Mouse (Mus musculus) CH12.LX (cell line): ENCODE data around the gene Crat. TPM values are rescaled to one million over a fixed set of nuclear protein-coding genes. Genes with fewer than 3 reads are reported as not detected.

Experiments used
- DNase-seq: peaks from one replicate; pipeline ENCODE4 v3.0.0-alpha.2; 2013; ENCODE audit errors: extremely low read depth
- H3K27ac ChIP-seq: 2 replicates; pipeline ENCODE4 v1.5.1; 2012; ENCODE audit warnings: low read depth, mild to moderate bottlenecking, control low read depth, moderate library complexity; ENCODE audit not compliant: insufficient read depth
- H3K27me3 ChIP-seq: replicated peaks from 2 replicates; pipeline ENCODE3; 2012; ENCODE audit warnings: inconsistent platforms
- H3K36me3 ChIP-seq, 2 experiments: replicated peaks in 1 of 2; 2 replicates each; pipeline versions ENCODE3 to v1.6.1; 2012; ENCODE audit warnings: inconsistent platforms in 1 of 2, low read length in 1 of 2, mild to moderate bottlenecking in 1 of 2, mixed read lengths in 1 of 2, moderate library complexity in 1 of 2; ENCODE audit not compliant: control insufficient read depth in 1 of 2, insufficient read depth in 1 of 2
- H3K4me1 ChIP-seq, 2 experiments: 2 replicates each; pipeline ENCODE4 v1.6.1; 2012; ENCODE audit warnings: inconsistent platforms in 1 of 2, moderate library complexity in 1 of 2; ENCODE audit not compliant: insufficient read depth in 2 of 2, control insufficient read depth in 1 of 2
- H3K4me2 ChIP-seq: 2 replicates; pipeline ENCODE4 v1.6.1; 2012; ENCODE audit warnings: low read depth, mild to moderate bottlenecking, control low read depth; ENCODE audit not compliant: poor library complexity, insufficient read depth, severe bottlenecking
- H3K4me3 ChIP-seq, 3 experiments: fragments of 150-350 bp in 1 of 3; sonication (generic) in 1 of 3; replicated peaks in 1 of 3; 2 replicates each; pipeline versions ENCODE3 to v1.5.1; 2011 to 2012; ENCODE audit warnings: low read depth in 2 of 3, low read length in 2 of 3, mild to moderate bottlenecking in 2 of 3, moderate library complexity in 2 of 3, control low read depth in 1 of 3, improper control_type of control experiment in 1 of 3, inconsistent platforms in 1 of 3, mixed read lengths in 1 of 3; ENCODE audit not compliant: poor library complexity in 1 of 3
- H3K79me2 ChIP-seq: replicated peaks from 2 replicates; pipeline ENCODE4 v1.6.1; 2012; ENCODE audit warnings: mild to moderate bottlenecking, moderate library complexity; ENCODE audit not compliant: control insufficient read depth, poor library complexity, insufficient read depth, severe bottlenecking; ENCODE audit errors: extremely low read depth
- H3K9ac ChIP-seq: 2 replicates; pipeline ENCODE4 v1.6.1; 2012; ENCODE audit warnings: low read depth, mild to moderate bottlenecking, control low read depth, moderate library complexity; ENCODE audit not compliant: insufficient read depth
- H3K9me3 ChIP-seq: replicated peaks from 2 replicates; pipeline ENCODE3; 2012; ENCODE audit warnings: low read length, inconsistent platforms, mixed read lengths
- CHD1 ChIP-seq: IDR thresholded peaks from 2 replicates; pipeline ENCODE4 v1.6.1; 2012; ENCODE audit warnings: low read depth, low read length, improper control_type of control experiment, inconsistent platforms
- E2F4 ChIP-seq: IDR thresholded peaks from 2 replicates; pipeline ENCODE4 v1.6.1; 2011; ENCODE audit warnings: low read depth, low read length, improper control_type of control experiment; ENCODE audit not compliant: insufficient replicate concordance
- EP300 ChIP-seq: IDR thresholded peaks from 2 replicates; pipeline ENCODE4 v1.6.1; 2011; ENCODE audit warnings: low read length, improper control_type of control experiment
- HCFC1 ChIP-seq: IDR thresholded peaks from 2 replicates; pipeline ENCODE4 v1.6.1; 2012; ENCODE audit warnings: low read depth, mild to moderate bottlenecking, inconsistent platforms, low read length, improper control_type of control experiment
- IRF4 ChIP-seq: IDR thresholded peaks from 2 replicates; pipeline ENCODE4 v1.6.1; 2014; ENCODE audit warnings: low read depth, mild to moderate bottlenecking, inconsistent platforms, low read length, improper control_type of control experiment
- JUN ChIP-seq: IDR thresholded peaks from 2 replicates; pipeline ENCODE4 v1.6.1; 2011; ENCODE audit warnings: low read depth, mild to moderate bottlenecking, low read length, improper control_type of control experiment, moderate library complexity; ENCODE audit not compliant: insufficient read depth
- KAT2A ChIP-seq: IDR thresholded peaks from 2 replicates; pipeline ENCODE4 v1.6.1; 2012; ENCODE audit warnings: low read length, improper control_type of control experiment, inconsistent platforms; ENCODE audit not compliant: insufficient replicate concordance
- MAZ ChIP-seq: IDR thresholded peaks from 2 replicates; pipeline ENCODE4 v1.6.1; 2012; ENCODE audit warnings: low read depth, mild to moderate bottlenecking, inconsistent platforms, low read length, improper control_type of control experiment, moderate library complexity
- MEF2A ChIP-seq: IDR thresholded peaks from 2 replicates; pipeline ENCODE4 v1.6.1; 2014; ENCODE audit warnings: low read depth, mild to moderate bottlenecking, inconsistent platforms, low read length, improper control_type of control experiment, borderline replicate concordance
- NELFE ChIP-seq: IDR thresholded peaks from 2 replicates; pipeline ENCODE4 v1.6.1; 2011; ENCODE audit warnings: low read depth, low read length, improper control_type of control experiment
- POLR2A ChIP-seq: IDR thresholded peaks from 2 replicates; pipeline ENCODE4 v1.6.1; 2011; ENCODE audit warnings: low read depth, mild to moderate bottlenecking, improper control_type of control experiment, low read length
- RCOR1 ChIP-seq: conservative IDR thresholded peaks from 2 replicates; pipeline ENCODE4 v1.6.1; 2012; ENCODE audit warnings: low read depth, mild to moderate bottlenecking, inconsistent platforms, low read length, improper control_type of control experiment
- SMC3 ChIP-seq: IDR thresholded peaks from 2 replicates; pipeline ENCODE4 v1.6.1; 2011; ENCODE audit warnings: low read depth, low read length, improper control_type of control experiment
- TBP ChIP-seq: conservative IDR thresholded peaks from 2 replicates; pipeline ENCODE4 v1.6.1; 2011; ENCODE audit warnings: low read depth, low read length, improper control_type of control experiment
- UBTF ChIP-seq: IDR thresholded peaks from 2 replicates; pipeline ENCODE4 v1.6.1; 2012; ENCODE audit warnings: low read depth, mild to moderate bottlenecking, inconsistent platforms, low read length, improper control_type of control experiment, moderate library complexity
- USF1 ChIP-seq: IDR thresholded peaks from 2 replicates; pipeline ENCODE4 v1.6.1; 2014; ENCODE audit warnings: low read depth, mild to moderate bottlenecking, inconsistent platforms, low read length, improper control_type of control experiment
- USF2 ChIP-seq: conservative IDR thresholded peaks from 2 replicates; pipeline ENCODE4 v1.6.1; 2011; ENCODE audit warnings: low read depth, low read length, improper control_type of control experiment
- ZC3H11A ChIP-seq: IDR thresholded peaks from 2 replicates; pipeline ENCODE4 v1.6.1; 2012; ENCODE audit warnings: low read depth, mild to moderate bottlenecking, inconsistent platforms, low read length, improper control_type of control experiment
- ZMIZ1 ChIP-seq: IDR thresholded peaks from 2 replicates; pipeline ENCODE4 v1.6.1; 2012; ENCODE audit warnings: low read depth, mild to moderate bottlenecking, inconsistent platforms, low read length, improper control_type of control experiment
- ZNF384 ChIP-seq: IDR thresholded peaks from 2 replicates; pipeline ENCODE4 v1.6.1; 2012; ENCODE audit warnings: low read depth, low read length, improper control_type of control experiment, inconsistent platforms
- dilution Hi-C: fragments of 300-500 bp; cut with MboI; formaldehyde crosslinking; loops from 2 replicates; pipeline ENCODE4 v1.14.3; 2020; ENCODE audit warnings: low sequenced_read_pairs; ENCODE audit not compliant: extremely low pct_unique_long_range_greater_than_20kb, extremely low pct_ligation_motif_present
- in situ Hi-C: fragments of 300-500 bp; cut with MboI; formaldehyde crosslinking; loops from 3 replicates; pipeline ENCODE4 v1.14.3; 2019; ENCODE audit warnings: low sequenced_read_pairs, low pct_ligation_motif_present, low pct_unique_long_range_greater_than_20kb, mixed read lengths
- polyA plus RNA-seq: library from polyadenylated mRNA; unstranded; fragments of >175 nt; gene quantifications from 2 replicates; pipeline ENCODE4 v1.2.1, GENCODE M21; 2012; ENCODE audit warnings: low read depth; ENCODE audit not compliant: insufficient read length
- total RNA-seq, 2 experiments: library from RNA; depleted of rRNA; stranded (reverse); fragments of 300-350 nt in 1 of 2; fragments of >200 nt in 1 of 2; gene quantifications; 2 replicates each; pipeline ENCODE4 v1.2.3; 2012 to 2014

Crat gene
- total and polyA plus RNA-seq, 3 experiments, result 1.7 to 4.5 (median 4.2) TPM

DNA sequence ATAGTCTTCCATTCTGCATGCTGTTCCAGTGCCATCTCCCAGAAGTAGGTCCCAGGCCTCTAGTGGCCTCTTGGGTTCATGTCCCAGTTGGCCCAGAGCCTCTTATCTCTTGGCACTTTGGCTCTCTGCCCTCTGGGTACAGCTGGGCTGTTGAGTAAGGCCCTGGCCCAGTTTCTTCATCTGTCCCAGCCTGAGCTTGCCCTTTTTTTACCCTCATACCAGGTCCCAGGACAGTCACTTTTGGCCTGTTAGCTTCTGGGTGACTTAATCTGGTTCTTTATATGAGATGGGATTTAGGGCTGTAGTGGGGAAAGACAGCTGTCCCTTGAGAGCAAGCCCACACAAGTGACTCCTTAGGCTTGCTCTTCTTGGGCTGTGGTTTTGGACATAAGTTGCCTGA lies 13.5 kb upstream of the Crat start:
- Histone ChIP-seq H3K4me2 (no peak overlapping the region), H3K4me1 (peaks cover 0 to 8% of the 10 kb centered on the region in 2 experiments; a peak in 1 of 4 replicates), H3K9ac (no peak overlapping the region), H3K9me3 (no peaks in the 10 kb centered on the region), H3K4me3 (no peak overlapping the region), H3K36me3 (peaks cover 64 to 84% of the 10 kb centered on the region in 2 experiments), H3K27ac (no peak overlapping the region), H3K79me2 (no peaks in the 10 kb centered on the region), H3K27me3 (no peaks in the 10 kb centered on the region)
- dilution Hi-C loops, result no loop called here
- in situ Hi-C loops, result no loop called here
- no peak for TF ChIP-seq RCOR1
- no peak for TF ChIP-seq KAT2A
- no peak for TF ChIP-seq POLR2A
- no peak for TF ChIP-seq MAZ
- no peak for TF ChIP-seq E2F4
- no peak for TF ChIP-seq CHD1
- no peak for TF ChIP-seq NELFE
- TF ChIP-seq USF1, result no peak
- TF ChIP-seq ZMIZ1, result no peak
- no peak for TF ChIP-seq USF2
- TF ChIP-seq UBTF, result no peak
- TF ChIP-seq HCFC1, result no peak
- TF ChIP-seq EP300, result no peak
- TF ChIP-seq JUN, result no peak
- DNase-seq, result no peak

DNA sequence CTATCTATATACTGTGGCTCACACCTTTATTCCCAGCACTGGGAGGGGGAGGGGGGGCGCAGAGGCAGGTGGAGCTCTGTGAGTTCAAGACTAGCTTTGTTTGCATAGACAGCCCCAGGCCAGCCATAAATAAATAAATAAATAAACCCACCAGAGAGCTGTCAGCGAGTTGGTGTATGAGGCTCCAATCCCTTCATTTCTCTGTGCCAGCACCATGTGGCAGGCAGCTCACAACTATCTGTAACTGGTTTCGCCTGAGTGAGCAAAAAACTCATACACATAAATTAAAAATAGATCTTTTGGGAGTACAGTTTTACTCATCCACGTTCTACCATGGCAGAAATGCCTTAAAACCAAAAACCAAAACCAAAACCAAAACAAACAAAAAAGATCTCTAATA lies 5.8 kb upstream of the Crat start:
- dilution Hi-C loops, result no loop called here
- no peak overlapping the region for H3K9ac ChIP-seq
- no peak for TF ChIP-seq KAT2A
- no peak for TF ChIP-seq EP300
- no peak for TF ChIP-seq UBTF
- TF ChIP-seq TBP, result no peak
- TF ChIP-seq ZC3H11A, result no peak
- no peak for TF ChIP-seq ZMIZ1
- TF ChIP-seq ZNF384, result no peak
- no peak for TF ChIP-seq SMC3
- peak; percentile 46; the same call in 1 of the 2 replicates for TF ChIP-seq MEF2A
- 0 out of 2 replicates have a peak, but pooled peaks have one; percentile 3 for TF ChIP-seq IRF4
- no peak for TF ChIP-seq E2F4
- H3K4me3 ChIP-seq, result no peak overlapping the region
- peak overlapping the region; percentile 48; the same call in 1 of the 2 replicates for H3K4me2 ChIP-seq
- H3K27ac ChIP-seq, result no peak overlapping the region
- no peaks in the 10 kb centered on the region for H3K27me3 ChIP-seq
- in situ Hi-C loops, result no loop called here
- H3K36me3 ChIP-seq, result peaks cover 1 to 41% of the 10 kb centered on the region in 2 experiments
- H3K4me1 ChIP-seq, result peaks cover 5 to 41% of the 10 kb centered on the region in 2 experiments; a peak in 3 of 4 replicates
- H3K9me3 ChIP-seq, result no peaks in the 10 kb centered on the region
- H3K79me2 ChIP-seq, result peaks cover 49% of the 10 kb centered on the region
- no peak for DNase-seq
